Mouse (Mus musculus): ENCODE measurements at regions not wholly inside any gene's neighbourhood (a gene's known extent, or its start where the extent isn't known, plus 50 kb on each side); places are given as distances from the start of the nearest gene placed in this dataset.

DNA sequence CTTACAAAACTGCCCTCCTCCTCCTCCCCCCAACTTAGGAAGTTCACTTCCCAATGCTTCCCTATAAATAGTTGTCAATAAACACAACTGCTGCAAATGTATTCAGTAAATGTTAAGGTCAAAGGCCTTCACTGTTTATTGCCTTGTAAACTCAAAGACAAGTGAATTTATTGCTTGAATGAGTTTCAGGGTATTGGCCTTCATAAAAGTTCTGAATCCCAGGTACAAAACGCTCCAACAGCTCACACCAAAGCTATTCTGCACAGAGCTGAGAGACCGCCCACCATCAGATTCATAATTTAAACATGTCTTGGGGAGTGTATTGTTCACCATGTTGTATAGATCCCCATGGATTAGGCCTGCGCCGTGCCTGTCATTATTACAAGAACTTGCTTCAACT lies 53.9 kb upstream of the Cdkn3 start:
- no peak for ATAC-seq (ENCODE audit: low FRiP score)
- Histone ChIP-seq H3K4me2 (replicated peaks; ENCODE audit: low read depth, low read length) (no peak overlapping the region), H3K4me3 (ENCODE audit: low read depth, low read length) (no peak overlapping the region), H3K27ac (ENCODE audit: low read depth, low read length) (no peak overlapping the region), H3K36me3 (ENCODE audit: control insufficient read depth, insufficient read depth, low read length) (no peaks in the 10 kb centered on the region), H3K27me3 (ENCODE audit: control insufficient read depth, insufficient read depth, low read length) (no peaks in the 10 kb centered on the region), H3K9me3 (ENCODE audit: control insufficient read depth, low read length) (no peaks in the 10 kb centered on the region), H3K9ac (ENCODE audit: low read depth, low read length) (no peak overlapping the region), H3K4me1 (replicated peaks; ENCODE audit: control insufficient read depth, insufficient read depth, low read length) (no peaks in the 10 kb centered on the region)
- 77% methylated on average over 4 of the region's 4 CpGs for WGBS
- no peak for DNase-seq (ENCODE audit: low spot score)

GRCm38 (mm10) chr14:46704316-46704751 lies 56.0 kb upstream of the Cdkn3 start:
- Histone ChIP-seq H3K36me3 (ENCODE audit: control insufficient read depth, insufficient read depth, low read length) (no peaks in the 10 kb centered on the region), H3K9me3 (ENCODE audit: control insufficient read depth, low read length) (no peaks in the 10 kb centered on the region), H3K9ac (ENCODE audit: low read depth, low read length) (no peak overlapping the region), H3K27me3 (ENCODE audit: control insufficient read depth, insufficient read depth, low read length) (no peaks in the 10 kb centered on the region), H3K4me3 (ENCODE audit: low read depth, low read length) (no peak overlapping the region), H3K27ac (ENCODE audit: low read depth, low read length) (no peak overlapping the region), H3K4me1 (replicated peaks; ENCODE audit: control insufficient read depth, insufficient read depth, low read length) (no peaks in the 10 kb centered on the region), H3K4me2 (replicated peaks; ENCODE audit: low read depth, low read length) (no peak overlapping the region)
- ATAC-seq (ENCODE audit: low FRiP score) = no peak
- no peak for DNase-seq (ENCODE audit: low spot score)
- WGBS = 68% methylated on average over 9 of the region's 9 CpGs

- Histone ChIP-seq H3K27me3 (ENCODE audit: control insufficient read depth, insufficient read depth, low read length) (no peaks in the 10 kb centered on the region), H3K27ac (ENCODE audit: low read depth, low read length) (no peak overlapping the region), H3K4me2 (replicated peaks; ENCODE audit: low read depth, low read length) (no peak overlapping the region), H3K9ac (ENCODE audit: low read depth, low read length) (no peak overlapping the region), H3K4me1 (replicated peaks; ENCODE audit: control insufficient read depth, insufficient read depth, low read length) (no peaks in the 10 kb centered on the region), H3K9me3 (ENCODE audit: control insufficient read depth, low read length) (no peaks in the 10 kb centered on the region), H3K4me3 (ENCODE audit: low read depth, low read length) (no peak overlapping the region), H3K36me3 (ENCODE audit: control insufficient read depth, insufficient read depth, low read length) (no peaks in the 10 kb centered on the region)
- DNase-seq (ENCODE audit: low spot score) (peak; percentile 74), ATAC-seq (ENCODE audit: low FRiP score) (0 out of 2 replicates have a peak, but pooled peaks have one; percentile 30)
- WGBS = 32% methylated on average over 17 of the region's 17 CpGs
Observed at GRCm38 (mm10) chr14:46702669-46703435, 57.5 kb upstream of the Cdkn3 start.

DNA sequence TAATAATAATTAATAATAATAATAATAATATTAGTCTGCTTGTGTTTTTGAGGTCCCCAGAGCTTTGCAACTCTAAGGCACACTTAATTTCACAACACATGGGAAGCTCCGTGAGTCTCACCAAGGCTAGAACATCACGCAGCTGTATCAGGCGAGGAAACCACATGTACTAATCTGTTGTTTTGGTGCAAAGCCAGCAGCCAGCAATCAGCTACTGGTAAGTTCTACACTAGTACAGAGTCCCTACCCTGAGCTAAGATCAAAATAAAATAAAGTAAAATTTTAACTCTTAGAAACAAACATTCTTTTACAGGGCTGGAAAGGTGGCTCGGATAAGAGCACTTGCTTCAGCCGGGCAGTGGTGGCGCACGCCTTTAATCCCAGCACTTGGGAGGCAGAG lies 67.8 kb upstream of the Cdkn3 start:
- no peak overlapping the region for H3K4me3 ChIP-seq (ENCODE audit: low read depth, low read length)
- no peak overlapping the region for H3K4me2 ChIP-seq (replicated peaks; ENCODE audit: low read depth, low read length)
- H3K4me1 ChIP-seq (replicated peaks; ENCODE audit: control insufficient read depth, insufficient read depth, low read length) = no peaks in the 10 kb centered on the region
- H3K36me3 ChIP-seq (ENCODE audit: control insufficient read depth, insufficient read depth, low read length) = no peaks in the 10 kb centered on the region
- H3K9me3 ChIP-seq (ENCODE audit: control insufficient read depth, low read length) = no peaks in the 10 kb centered on the region
- DNase-seq (ENCODE audit: low spot score) (no peak), ATAC-seq (ENCODE audit: low FRiP score) (no peak)
- no peaks in the 10 kb centered on the region for H3K27me3 ChIP-seq (ENCODE audit: control insufficient read depth, insufficient read depth, low read length)
- no peak overlapping the region for H3K27ac ChIP-seq (ENCODE audit: low read depth, low read length)
- 97% methylated on average over 7 of the region's 7 CpGs for WGBS
- no peak overlapping the region for H3K9ac ChIP-seq (ENCODE audit: low read depth, low read length)

GRCm38 (mm10) chr14:46692067-46692466 lies 68.3 kb upstream of the Cdkn3 start:
- H3K36me3 ChIP-seq (ENCODE audit: control insufficient read depth, insufficient read depth, low read length) = no peaks in the 10 kb centered on the region
- no peak overlapping the region for H3K27ac ChIP-seq (ENCODE audit: low read depth, low read length)
- no peak overlapping the region for H3K9ac ChIP-seq (ENCODE audit: low read depth, low read length)
- no peak overlapping the region for H3K4me3 ChIP-seq (ENCODE audit: low read depth, low read length)
- no peaks in the 10 kb centered on the region for H3K9me3 ChIP-seq (ENCODE audit: control insufficient read depth, low read length)
- WGBS = 83% methylated on average over 2 of the region's 2 CpGs
- ATAC-seq (ENCODE audit: low FRiP score) = no peak
- DNase-seq (ENCODE audit: low spot score) = no peak
- no peaks in the 10 kb centered on the region for H3K27me3 ChIP-seq (ENCODE audit: control insufficient read depth, insufficient read depth, low read length)
- no peak overlapping the region for H3K4me2 ChIP-seq (replicated peaks; ENCODE audit: low read depth, low read length)
- no peaks in the 10 kb centered on the region for H3K4me1 ChIP-seq (replicated peaks; ENCODE audit: control insufficient read depth, insufficient read depth, low read length)

GRCm38 (mm10) chr14:46682728-46683127 lies 77.6 kb upstream of the Cdkn3 start:
- Histone ChIP-seq H3K4me2 (replicated peaks; ENCODE audit: low read depth, low read length) (no peak overlapping the region), H3K9ac (ENCODE audit: low read depth, low read length) (no peak overlapping the region), H3K9me3 (ENCODE audit: control insufficient read depth, low read length) (no peaks in the 10 kb centered on the region), H3K27me3 (ENCODE audit: control insufficient read depth, insufficient read depth, low read length) (no peaks in the 10 kb centered on the region), H3K27ac (ENCODE audit: low read depth, low read length) (no peak overlapping the region), H3K36me3 (ENCODE audit: control insufficient read depth, insufficient read depth, low read length) (no peaks in the 10 kb centered on the region), H3K4me1 (replicated peaks; ENCODE audit: control insufficient read depth, insufficient read depth, low read length) (no peaks in the 10 kb centered on the region), H3K4me3 (ENCODE audit: low read depth, low read length) (no peak overlapping the region)
- DNase-seq (ENCODE audit: low spot score) = no peak
- WGBS = 81% methylated on average over 6 of the region's 6 CpGs
- no peak for ATAC-seq (ENCODE audit: low FRiP score)

- DNase-seq (ENCODE audit: low spot score) (no peak), ATAC-seq (ENCODE audit: low FRiP score) (no peak)
- Histone ChIP-seq H3K4me3 (ENCODE audit: low read depth, low read length) (no peak overlapping the region), H3K9me3 (ENCODE audit: control insufficient read depth, low read length) (no peaks in the 10 kb centered on the region), H3K27me3 (ENCODE audit: control insufficient read depth, insufficient read depth, low read length) (no peaks in the 10 kb centered on the region), H3K9ac (ENCODE audit: low read depth, low read length) (no peak overlapping the region), H3K4me2 (replicated peaks; ENCODE audit: low read depth, low read length) (no peak overlapping the region), H3K27ac (ENCODE audit: low read depth, low read length) (no peak overlapping the region), H3K4me1 (replicated peaks; ENCODE audit: control insufficient read depth, insufficient read depth, low read length) (no peaks in the 10 kb centered on the region), H3K36me3 (ENCODE audit: control insufficient read depth, insufficient read depth, low read length) (no peaks in the 10 kb centered on the region)
- 75% methylated on average over 4 of the region's 4 CpGs for WGBS
Observed at GRCm38 (mm10) chr14:46678935-46679334, 81.4 kb upstream of the Cdkn3 start.

GRCm38 (mm10) chr14:46671482-46672225 lies 88.7 kb upstream of the Cdkn3 start:
- Histone ChIP-seq H3K27me3 (ENCODE audit: control insufficient read depth, insufficient read depth, low read length) (no peaks in the 10 kb centered on the region), H3K4me1 (replicated peaks; ENCODE audit: control insufficient read depth, insufficient read depth, low read length) (no peaks in the 10 kb centered on the region), H3K4me2 (replicated peaks; ENCODE audit: low read depth, low read length) (no peak overlapping the region), H3K4me3 (ENCODE audit: low read depth, low read length) (no peak overlapping the region), H3K27ac (ENCODE audit: low read depth, low read length) (no peak overlapping the region), H3K9ac (ENCODE audit: low read depth, low read length) (no peak overlapping the region), H3K36me3 (ENCODE audit: control insufficient read depth, insufficient read depth, low read length) (no peaks in the 10 kb centered on the region), H3K9me3 (ENCODE audit: control insufficient read depth, low read length) (no peaks in the 10 kb centered on the region)
- DNase-seq (ENCODE audit: low spot score) (no peak), ATAC-seq (ENCODE audit: low FRiP score) (no peak)
- WGBS = 84% methylated on average over 9 of the region's 9 CpGs

- no peaks in the 10 kb centered on the region for H3K36me3 ChIP-seq (ENCODE audit: control insufficient read depth, insufficient read depth, low read length)
- no peaks in the 10 kb centered on the region for H3K9me3 ChIP-seq (ENCODE audit: control insufficient read depth, low read length)
- no peaks in the 10 kb centered on the region for H3K4me1 ChIP-seq (replicated peaks; ENCODE audit: control insufficient read depth, insufficient read depth, low read length)
- 94% methylated on average over 2 of the region's 2 CpGs for WGBS
- DNase-seq (ENCODE audit: low spot score) (no peak), ATAC-seq (ENCODE audit: low FRiP score) (no peak)
- H3K9ac ChIP-seq (ENCODE audit: low read depth, low read length) = no peak overlapping the region
- no peaks in the 10 kb centered on the region for H3K27me3 ChIP-seq (ENCODE audit: control insufficient read depth, insufficient read depth, low read length)
- H3K4me3 ChIP-seq (ENCODE audit: low read depth, low read length) = no peak overlapping the region
- H3K4me2 ChIP-seq (replicated peaks; ENCODE audit: low read depth, low read length) = no peak overlapping the region
- H3K27ac ChIP-seq (ENCODE audit: low read depth, low read length) = no peak overlapping the region
Observed at GRCm38 (mm10) chr14:46671062-46671461, 89.3 kb upstream of the Cdkn3 start.
